Mouse (Mus musculus) bone marrow macrophage, adult 2 months (primary cell): ENCODE measurements around the gene Taf1a.

ENCODE experiments used
- CTCF ChIP-seq: IDR thresholded peaks from 2 replicates; pipeline ENCODE4 v1.5.1; 2012; ENCODE audit warnings: low read depth, mild to moderate bottlenecking, low read length, moderate library complexity
- POLR2A ChIP-seq: IDR thresholded peaks from 2 replicates; pipeline ENCODE4 v1.6.1; 2012; ENCODE audit warnings: mild to moderate bottlenecking, low read depth, low read length, borderline replicate concordance

DNA sequence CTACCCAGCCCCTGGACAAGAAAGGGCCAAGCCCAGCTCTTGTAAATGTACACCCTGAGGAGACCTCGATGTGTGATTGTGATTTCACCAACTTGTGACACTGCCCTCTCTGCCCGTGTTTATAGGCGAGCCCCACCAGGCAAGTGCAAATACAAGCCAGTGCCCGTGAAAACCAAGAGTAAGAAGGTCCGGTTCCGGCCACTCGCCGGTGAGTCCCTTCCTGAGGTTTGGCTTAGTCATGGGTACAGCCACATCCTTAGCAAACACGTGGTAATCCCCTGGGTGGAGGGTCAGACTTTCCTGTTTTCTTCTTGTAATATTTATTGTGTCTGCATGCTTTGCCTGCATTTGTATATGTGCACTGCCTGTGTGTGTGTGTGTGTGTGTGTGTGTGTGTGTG lies 46.1 kb downstream of the Taf1a start:
- TF ChIP-seq CTCF (no peak), POLR2A (no peak)
